Mouse (Mus musculus) liver, embryonic 15.5 days (tissue): ENCODE measurements around the gene Panx3. TPM values are rescaled to one million over a fixed set of nuclear protein-coding genes. Genes with fewer than 3 reads are reported as not detected.

Experiments used
- ATAC-seq: fragments of 200-750 bp; cut with Nextera tagmentation; 2 replicates; pipeline ENCODE4 v1.8.0; 2017; ENCODE audit warnings: moderate number of reproducible peaks, mild to moderate bottlenecking, moderate library complexity; ENCODE audit not compliant: insufficient read depth
- H3K27ac ChIP-seq: fragments of 300-500 bp; sonication (generic); replicated peaks from 2 replicates; pipeline ENCODE4 v1.5.1; 2015; ENCODE audit warnings: mild to moderate bottlenecking, inconsistent platforms
- H3K27me3 ChIP-seq: fragments of 300-500 bp; sonication (generic); 2 replicates; pipeline ENCODE4 v1.6.1; 2015; ENCODE audit warnings: mild to moderate bottlenecking, inconsistent platforms
- H3K36me3 ChIP-seq: fragments of 300-500 bp; sonication (generic); replicated peaks from 2 replicates; pipeline ENCODE4 v1.6.1; 2015; ENCODE audit warnings: moderate library complexity, mild to moderate bottlenecking, inconsistent platforms
- H3K4me1 ChIP-seq: fragments of 300-500 bp; sonication (generic); replicated peaks from 2 replicates; pipeline ENCODE4 v1.6.1; 2015; ENCODE audit warnings: inconsistent platforms
- H3K4me2 ChIP-seq: fragments of 300-500 bp; sonication (generic); 2 replicates; pipeline ENCODE4 v1.6.1; 2015; ENCODE audit warnings: moderate library complexity, mild to moderate bottlenecking, inconsistent platforms
- H3K4me3 ChIP-seq: fragments of 300-500 bp; sonication (generic); replicated peaks from 2 replicates; pipeline ENCODE4 v1.5.1; 2015; ENCODE audit warnings: mild to moderate bottlenecking, inconsistent platforms
- H3K9ac ChIP-seq: fragments of 300-500 bp; sonication (generic); 2 replicates; pipeline ENCODE4 v1.6.1; 2015; ENCODE audit warnings: moderate library complexity, mild to moderate bottlenecking, inconsistent platforms
- H3K9me3 ChIP-seq: fragments of 300-500 bp; sonication (generic); replicated peaks from 2 replicates; pipeline ENCODE4 v1.6.1; 2016; ENCODE audit warnings: inconsistent platforms
- WGBS: fragments of 180-500 bp; shearing (Covaris S2); methylation state at CpG from one replicate; pipeline ENCODE4 v1.1.7; 2015; ENCODE audit warnings: mixed read lengths; ENCODE audit not compliant: insufficient replicate concordance; 5-methylcytosine and 5-hydroxymethylcytosine counted together
- polyA plus RNA-seq: library from polyadenylated mRNA; unstranded; fragments of >200 nt; fragmentation: Nextera tagmentation; extraction: Ambion mirVana; gene quantifications from 2 replicates; pipeline ENCODE4 v1.2.1, GENCODE M21; 2015

Panx3 gene
- polyA plus RNA-seq, 1 experiment from 2014 or later = not detected

DNA sequence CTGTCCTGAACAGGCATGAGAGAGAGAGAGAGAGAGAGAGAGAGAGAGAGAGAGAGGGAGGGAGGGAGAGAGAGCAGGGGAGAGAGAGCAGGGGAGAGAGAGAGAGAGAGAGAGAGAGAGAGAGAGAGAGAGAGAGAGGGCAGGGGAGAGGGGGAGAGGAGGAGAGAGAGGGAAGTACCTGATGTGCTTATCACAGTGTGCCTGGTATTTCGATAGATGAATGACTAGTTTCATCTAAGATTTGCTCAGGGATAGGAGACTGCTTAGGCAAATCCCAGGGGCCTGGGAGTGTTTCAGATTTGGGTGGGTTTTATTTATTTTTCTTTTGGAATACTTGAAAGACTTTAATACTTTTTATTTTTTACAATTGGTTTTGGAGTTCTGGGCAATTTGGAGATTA, 5.8 kb downstream of the Panx3 start:
- no peak overlapping the region for H3K9ac ChIP-seq
- H3K27me3 ChIP-seq = no peaks in the 10 kb centered on the region
- no peaks in the 10 kb centered on the region for H3K36me3 ChIP-seq
- WGBS = 44% methylated on average over 1 of the region's 1 CpGs
- H3K27ac ChIP-seq = no peak overlapping the region
- ATAC-seq = no peak
- no peaks in the 10 kb centered on the region for H3K9me3 ChIP-seq
- H3K4me2 ChIP-seq = no peak overlapping the region
- no peaks in the 10 kb centered on the region for H3K4me1 ChIP-seq
- no peak overlapping the region for H3K4me3 ChIP-seq

DNA sequence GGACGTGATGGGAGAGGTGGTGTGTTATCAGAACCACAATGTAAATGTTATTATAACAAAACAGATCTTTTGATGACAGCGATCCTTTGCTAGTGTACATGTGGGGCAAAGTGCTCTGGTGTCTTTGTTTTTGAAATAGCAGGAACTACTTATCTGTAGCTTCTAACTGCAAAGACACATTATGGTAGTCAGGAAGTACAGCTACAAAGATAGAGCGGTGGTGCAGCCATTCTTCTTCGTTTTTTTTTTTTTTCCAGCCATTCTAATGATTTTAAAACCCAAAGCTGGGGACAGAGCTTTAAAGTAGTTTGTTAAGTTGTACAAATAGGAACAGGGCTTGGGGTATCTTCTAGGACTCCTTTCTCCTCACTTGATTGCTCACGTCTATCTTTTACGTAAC, 9.6 kb downstream of the Panx3 start:
- Histone ChIP-seq H3K9me3 (no peaks in the 10 kb centered on the region), H3K4me3 (no peak overlapping the region), H3K9ac (no peak overlapping the region), H3K36me3 (peaks cover 1% of the 10 kb centered on the region; the same call in 1 of the 2 replicates), H3K4me1 (peaks cover 13% of the 10 kb centered on the region), H3K27me3 (no peaks in the 10 kb centered on the region), H3K27ac (no peak overlapping the region), H3K4me2 (no peak overlapping the region)
- 49% methylated on average over 6 of the region's 6 CpGs for WGBS
- ATAC-seq = no peak

DNA sequence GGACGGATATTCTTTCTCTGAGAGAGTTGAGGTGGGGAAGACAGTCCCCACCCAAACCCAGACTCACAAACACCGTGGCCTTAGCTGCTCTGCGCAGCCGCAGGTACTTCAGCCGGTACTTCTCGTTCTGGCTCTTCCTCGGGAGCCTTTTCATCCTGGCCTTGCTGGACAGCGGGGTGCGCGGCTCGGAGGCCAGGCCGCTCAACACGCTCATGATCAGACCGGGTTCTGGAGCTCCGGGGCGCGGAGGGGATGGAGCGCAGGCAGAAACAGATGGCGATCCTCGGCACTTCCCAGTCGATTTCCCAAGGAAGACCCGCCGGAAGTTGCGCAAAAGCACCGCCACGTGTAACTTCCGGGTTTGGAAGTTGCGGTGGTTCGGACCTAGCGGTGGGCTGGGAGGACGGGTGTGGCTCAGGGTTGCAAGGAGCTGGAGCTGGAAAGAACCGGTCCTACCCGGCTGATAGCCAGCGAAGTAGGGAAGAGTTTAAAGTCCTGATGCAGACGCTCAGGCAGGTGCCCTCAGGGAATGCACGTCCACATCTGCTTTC, 12.0 kb downstream of the Panx3 start, which contains the start of gene Tbrg1:
Gene Tbrg1 (minus strand): TSS at position 382 of the 551 bp plus-strand sequence.
- Histone ChIP-seq H3K4me3 (peak within 1 kb of the TSS; percentile 88), H3K9ac (peak within 1 kb of the TSS; percentile 78)
- WGBS = under 1% methylated on average over 36 of the region's 36 CpGs

DNA sequence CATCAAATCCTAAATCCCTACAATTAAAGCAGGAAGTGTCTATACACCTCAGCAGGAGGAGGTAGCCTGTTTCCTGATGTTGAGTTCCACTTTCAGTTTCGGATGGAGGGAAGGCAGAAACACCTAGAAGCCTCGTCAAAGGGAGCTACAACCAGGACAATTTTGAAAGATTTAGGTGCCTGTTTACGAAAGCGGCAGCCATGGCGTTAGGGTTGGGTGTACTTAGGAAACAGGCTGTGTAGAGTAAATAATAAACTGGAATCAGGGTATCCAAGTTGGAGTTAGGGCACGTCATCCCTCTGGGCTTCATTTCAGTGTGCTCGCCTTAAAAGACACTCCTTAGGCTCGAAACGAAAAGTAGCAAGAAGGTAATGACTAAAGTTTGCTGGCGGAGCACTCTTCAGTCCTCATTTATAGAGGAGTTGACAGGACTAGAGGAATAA, 12.6 kb downstream of the Panx3 start:
- ATAC-seq = peak; percentile 26
- H3K4me1 ChIP-seq = peaks cover 13% of the 10 kb centered on the region
- peaks cover 28% of the 10 kb centered on the region for H3K36me3 ChIP-seq
- WGBS = 1% methylated on average over 10 of the region's 10 CpGs
- peak overlapping the region; percentile 77 for H3K4me2 ChIP-seq
- peak overlapping the region; percentile 78 for H3K9ac ChIP-seq
- no peaks in the 10 kb centered on the region for H3K9me3 ChIP-seq
- H3K27ac ChIP-seq = peak overlapping the region; percentile 86
- peak overlapping the region; percentile 88 for H3K4me3 ChIP-seq
- no peaks in the 10 kb centered on the region for H3K27me3 ChIP-seq

More for the DNA sequence above, 12.0 kb downstream of the Panx3 start, which contains the start of gene Tbrg1:
- no peaks in the 10 kb centered on the region for H3K9me3 ChIP-seq
- H3K4me1 ChIP-seq = peaks cover 13% of the 10 kb centered on the region
- peak; percentile 89 for ATAC-seq
- peaks cover 25% of the 10 kb centered on the region for H3K36me3 ChIP-seq
- H3K27ac ChIP-seq = peak within 1 kb of the TSS; percentile 86
- H3K27me3 ChIP-seq = no peaks in the 10 kb centered on the region
- H3K4me2 ChIP-seq = peak within 1 kb of the TSS; percentile 77

DNA sequence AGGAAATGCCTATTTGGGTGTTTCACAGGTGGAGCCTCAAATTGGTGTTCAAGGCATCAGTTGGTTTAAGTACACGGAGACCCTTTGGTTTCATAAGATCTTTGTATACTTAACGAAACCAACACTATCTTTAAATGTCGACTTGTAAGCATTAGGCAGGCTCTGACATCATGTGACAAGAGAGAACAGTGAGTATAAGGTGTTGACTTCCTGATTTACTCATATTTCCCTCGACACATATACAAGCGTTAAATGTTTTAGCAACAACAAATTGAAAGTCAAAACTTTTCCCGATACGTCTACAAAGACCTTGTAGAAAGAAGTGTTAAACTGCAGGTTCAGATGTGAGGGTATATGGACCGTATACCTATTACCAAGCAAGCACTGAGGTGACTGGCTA, 13.1 kb downstream of the Panx3 start:
- peak overlapping the region; percentile 78; the same call in 1 of the 2 replicates for H3K9ac ChIP-seq
- 33% methylated on average over 8 of the region's 8 CpGs for WGBS
- ATAC-seq = no peak

DNA sequence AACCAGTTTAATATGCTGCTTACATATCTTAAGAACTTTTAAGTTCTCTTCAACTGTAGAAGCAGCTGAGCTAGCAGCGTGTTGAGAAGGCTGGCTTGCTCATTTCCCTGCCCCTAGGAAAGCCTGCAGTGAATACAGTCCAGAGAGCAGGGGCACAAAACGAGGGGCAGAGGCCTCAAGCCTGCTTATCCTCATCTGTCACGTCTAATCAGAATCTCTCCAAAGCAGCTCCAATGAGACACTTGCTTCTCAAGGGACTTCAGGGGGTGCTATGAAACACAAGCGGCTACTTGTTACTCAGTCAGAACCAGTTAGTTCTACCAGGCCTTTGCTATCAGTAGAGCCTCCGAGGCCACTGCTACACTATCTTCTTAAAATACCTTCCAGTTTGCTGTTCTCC, 15.2 kb downstream of the Panx3 start:
- H3K4me1 ChIP-seq = peaks cover 13% of the 10 kb centered on the region
- ATAC-seq = no peak
- H3K4me3 ChIP-seq = no peak overlapping the region
- H3K27me3 ChIP-seq = no peaks in the 10 kb centered on the region
- H3K9me3 ChIP-seq = no peaks in the 10 kb centered on the region
- H3K4me2 ChIP-seq = no peak overlapping the region
- 74% methylated on average over 5 of the region's 5 CpGs for WGBS
- H3K27ac ChIP-seq = no peak overlapping the region
- no peak overlapping the region for H3K9ac ChIP-seq
- peaks cover 54% of the 10 kb centered on the region for H3K36me3 ChIP-seq

More for the DNA sequence above, 13.1 kb downstream of the Panx3 start:
- peak overlapping the region; percentile 77 for H3K4me2 ChIP-seq
- H3K27ac ChIP-seq = peak overlapping the region; percentile 86; the same call in 1 of the 2 replicates
- peaks cover 33% of the 10 kb centered on the region for H3K36me3 ChIP-seq
- H3K4me1 ChIP-seq = peaks cover 13% of the 10 kb centered on the region
- no peaks in the 10 kb centered on the region for H3K9me3 ChIP-seq
- H3K27me3 ChIP-seq = no peaks in the 10 kb centered on the region
- H3K4me3 ChIP-seq = peak overlapping the region; percentile 88

DNA sequence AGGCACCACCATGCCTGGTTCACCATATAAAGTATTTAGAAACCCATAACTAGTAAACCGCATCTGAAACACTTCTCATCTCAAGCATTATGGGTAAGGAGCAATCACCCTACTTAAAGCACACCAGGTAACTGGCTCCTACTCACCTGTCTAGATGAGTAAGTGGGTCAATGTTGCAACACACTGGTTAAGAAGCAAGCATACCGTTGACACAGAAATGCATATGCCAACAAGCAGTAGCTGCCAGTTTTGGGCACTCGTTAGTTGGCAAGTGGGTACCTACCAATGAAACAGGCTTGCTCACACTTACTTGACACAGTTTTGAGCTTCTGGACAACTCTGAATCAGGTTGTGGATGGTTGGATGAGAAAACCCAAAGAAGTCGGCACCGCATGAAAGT, 18.4 kb downstream of the Panx3 start:
- WGBS = 79% methylated on average over 5 of the region's 5 CpGs
- Histone ChIP-seq H3K9ac (no peak overlapping the region), H3K27me3 (no peaks in the 10 kb centered on the region), H3K36me3 (peaks cover 68% of the 10 kb centered on the region), H3K9me3 (no peaks in the 10 kb centered on the region), H3K4me1 (no peaks in the 10 kb centered on the region; the same call in 1 of the 2 replicates), H3K27ac (no peak overlapping the region), H3K4me2 (no peak overlapping the region), H3K4me3 (no peak overlapping the region)
- ATAC-seq = no peak

DNA sequence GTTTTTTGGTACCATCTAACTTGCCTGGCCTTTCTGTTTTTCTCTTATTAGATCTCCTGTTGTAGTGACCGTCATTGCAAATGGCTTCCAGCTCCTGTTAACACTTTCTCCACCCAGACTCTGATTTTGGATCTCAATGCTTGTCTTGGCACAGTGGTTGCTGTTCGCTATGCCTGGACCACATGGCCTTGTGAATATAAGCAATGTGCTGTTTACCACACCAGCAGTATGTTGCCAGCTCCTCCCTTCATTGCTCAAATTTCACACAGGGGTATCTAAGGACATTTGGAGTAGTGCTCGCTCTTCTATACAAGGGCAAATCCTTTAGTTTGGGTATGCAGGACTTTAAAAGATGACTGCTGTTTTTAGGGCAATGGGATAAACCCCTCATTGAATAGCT, 22.8 kb downstream of the Panx3 start:
- Histone ChIP-seq H3K4me2 (no peak overlapping the region), H3K9ac (no peak overlapping the region), H3K4me1 (no peaks in the 10 kb centered on the region), H3K36me3 (peaks cover 38% of the 10 kb centered on the region), H3K27me3 (no peaks in the 10 kb centered on the region), H3K9me3 (no peaks in the 10 kb centered on the region), H3K27ac (no peak overlapping the region), H3K4me3 (no peak overlapping the region)
- no peak for ATAC-seq
- 74% methylated on average over 3 of the region's 3 CpGs for WGBS

DNA sequence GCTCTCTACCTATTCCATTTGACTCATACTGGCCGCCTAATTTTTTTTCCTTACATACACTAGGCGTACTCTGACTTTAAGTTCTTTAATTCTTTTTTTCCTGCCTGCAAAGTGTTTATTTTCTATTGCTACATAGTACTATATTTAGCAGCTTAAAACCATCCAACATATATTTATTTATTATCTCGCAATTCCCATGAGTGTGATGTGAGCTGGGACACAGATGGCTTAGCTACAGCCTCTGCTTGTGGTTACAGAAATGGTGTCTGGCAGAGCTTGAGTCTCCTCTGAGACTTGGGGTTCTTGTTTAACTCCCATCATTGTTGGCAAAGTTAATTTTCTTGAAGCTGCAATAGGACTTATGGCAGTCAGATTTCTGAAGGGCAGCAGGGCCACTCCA, 30.3 kb downstream of the Panx3 start:
- Histone ChIP-seq H3K9me3 (no peaks in the 10 kb centered on the region), H3K4me2 (no peak overlapping the region), H3K4me1 (no peaks in the 10 kb centered on the region), H3K27me3 (no peaks in the 10 kb centered on the region), H3K36me3 (no peaks in the 10 kb centered on the region), H3K27ac (no peak overlapping the region), H3K4me3 (no peak overlapping the region), H3K9ac (no peak overlapping the region)
- WGBS = 62% methylated on average over 3 of the region's 3 CpGs
- no peak for ATAC-seq

DNA sequence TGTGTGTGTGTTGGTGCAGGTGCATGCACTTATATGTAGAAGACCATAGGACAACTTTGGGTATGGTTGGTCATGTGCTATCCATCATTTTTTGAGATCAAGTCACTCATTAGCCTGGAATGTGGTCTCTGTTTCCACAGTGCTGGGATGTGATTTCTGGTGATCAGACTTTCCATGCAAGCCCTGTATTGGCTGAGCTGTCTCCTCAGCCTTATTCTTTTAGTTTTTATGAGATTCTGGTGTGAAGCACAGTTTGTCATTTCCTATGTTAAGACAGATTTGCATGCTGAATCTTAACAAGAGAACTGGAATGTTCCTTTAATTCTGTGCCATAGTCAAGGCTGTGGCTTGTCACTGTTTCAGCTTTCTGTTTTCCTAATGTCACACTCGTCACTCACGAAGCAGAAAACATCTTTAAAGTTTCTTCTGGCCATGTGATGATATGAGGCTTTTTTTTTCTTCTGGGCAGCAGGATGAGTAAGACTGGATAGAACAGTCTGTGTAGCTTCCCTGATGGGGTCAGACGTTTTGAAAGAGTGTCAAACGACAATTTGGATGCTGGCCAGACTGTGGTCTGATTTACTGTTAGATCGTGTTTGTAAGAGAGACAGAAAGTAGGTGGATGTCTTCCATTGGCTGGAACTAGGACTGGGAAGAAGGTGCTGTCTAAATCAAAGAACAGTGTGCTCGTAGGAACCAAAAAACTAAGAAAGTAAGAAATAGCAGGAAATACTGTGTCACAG, 32.1 kb downstream of the Panx3 start:
- Histone ChIP-seq H3K4me1 (no peaks in the 10 kb centered on the region), H3K4me3 (no peak overlapping the region), H3K4me2 (no peak overlapping the region), H3K36me3 (no peaks in the 10 kb centered on the region), H3K9me3 (no peaks in the 10 kb centered on the region), H3K9ac (no peak overlapping the region), H3K27me3 (no peaks in the 10 kb centered on the region), H3K27ac (no peak overlapping the region)
- ATAC-seq = no peak
- 43% methylated on average over 6 of the region's 6 CpGs for WGBS

DNA sequence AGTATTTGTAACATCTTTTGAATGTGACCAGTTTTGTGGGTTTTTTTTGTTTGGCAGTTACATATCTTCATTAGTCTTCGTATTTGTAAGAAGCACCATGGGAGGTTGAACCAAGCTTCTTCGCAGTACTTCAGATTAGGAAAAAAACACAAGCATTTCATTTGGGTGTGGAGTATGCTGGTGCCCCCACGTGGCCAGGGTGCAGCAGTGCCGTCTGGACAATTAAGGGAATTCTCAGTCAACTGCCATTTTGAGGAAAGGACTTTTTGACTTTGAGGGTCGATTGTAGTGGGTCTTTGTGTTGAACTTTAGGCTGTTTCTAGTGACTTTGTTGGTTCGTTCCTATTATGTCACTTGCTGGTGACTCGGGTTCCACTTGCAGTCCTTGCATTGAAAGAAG, 32.7 kb downstream of the Panx3 start:
- no peak overlapping the region for H3K4me2 ChIP-seq
- H3K9me3 ChIP-seq = no peaks in the 10 kb centered on the region
- H3K9ac ChIP-seq = no peak overlapping the region
- H3K27ac ChIP-seq = no peak overlapping the region
- no peak overlapping the region for H3K4me3 ChIP-seq
- H3K27me3 ChIP-seq = no peaks in the 10 kb centered on the region
- H3K4me1 ChIP-seq = no peaks in the 10 kb centered on the region
- 9% methylated on average over 7 of the region's 7 CpGs for whole genome bisulfite sequencing
- no peak for ATAC-seq
- no peaks in the 10 kb centered on the region for H3K36me3 ChIP-seq
